Mouse (Mus musculus) MEL (cell line): ENCODE measurements around the gene Mamstr. TPM values are rescaled to one million over a fixed set of nuclear protein-coding genes. Genes with fewer than 3 reads are reported as not detected.
"Not testable (repeated sequence)": the region's sequence is repeated elsewhere in the genome, so short reads cannot be mapped to it uniquely, and the experiment has no call there.

Source experiments
- DNase-seq: peaks from one replicate; pipeline ENCODE4 v3.0.0; 2011; ENCODE audit warnings: low read depth, low spot score
- H3K27ac ChIP-seq: 2 replicates; pipeline ENCODE4 v1.5.1; 2012; ENCODE audit warnings: low read depth, mild to moderate bottlenecking, control low read depth, low read length, moderate library complexity; ENCODE audit not compliant: control insufficient read depth
- H3K27me3 ChIP-seq, 2 experiments: fragments of 150-350 bp in 1 of 2; sonication (generic) in 1 of 2; 2 replicates each; pipeline ENCODE4 v1.6.1; 2012; ENCODE audit warnings: low read length in 2 of 2, mild to moderate bottlenecking in 2 of 2, improper control_type of control experiment in 1 of 2, moderate library complexity in 1 of 2; ENCODE audit not compliant: insufficient read depth in 2 of 2, control insufficient read depth in 1 of 2
- H3K36me3 ChIP-seq, 2 experiments: 2 replicates each; pipeline ENCODE4 v1.6.1; 2012 to 2014; ENCODE audit warnings: low read length in 2 of 2, improper control_type of control experiment in 1 of 2, inconsistent platforms in 1 of 2, mild to moderate bottlenecking in 1 of 2; ENCODE audit not compliant: insufficient read depth in 2 of 2, control insufficient read depth in 1 of 2
- H3K4me1 ChIP-seq, 2 experiments: fragments of 150-350 bp in 1 of 2; sonication (generic) in 1 of 2; 2 replicates each; pipeline ENCODE4 v1.6.1; 2012; ENCODE audit warnings: low read length in 2 of 2, improper control_type of control experiment in 1 of 2, mild to moderate bottlenecking in 1 of 2; ENCODE audit not compliant: insufficient read depth in 2 of 2, control insufficient read depth in 1 of 2
- H3K4me3 ChIP-seq, 2 experiments: fragments of 150-350 bp in 1 of 2; sonication (generic) in 1 of 2; 2 replicates each; pipeline ENCODE4 v1.5.1; 2012; ENCODE audit warnings: low read depth in 2 of 2, low read length in 2 of 2, mild to moderate bottlenecking in 2 of 2, moderate library complexity in 2 of 2, control low read depth in 1 of 2, improper control_type of control experiment in 1 of 2; ENCODE audit not compliant: control insufficient read depth in 1 of 2, insufficient read depth in 1 of 2
- H3K79me2 ChIP-seq: 2 replicates; pipeline ENCODE4 v1.6.1; 2012; ENCODE audit warnings: mild to moderate bottlenecking, low read length, moderate library complexity; ENCODE audit not compliant: control insufficient read depth, poor library complexity, insufficient read depth
- H3K9ac ChIP-seq: 2 replicates; pipeline ENCODE4 v1.6.1; 2012; ENCODE audit warnings: low read depth, mild to moderate bottlenecking, control low read depth, low read length, moderate library complexity; ENCODE audit not compliant: control insufficient read depth, poor library complexity, severe bottlenecking
- H3K9me3 ChIP-seq: fragments of 150-350 bp; sonication (generic); replicated peaks from 2 replicates; pipeline ENCODE4 v1.6.1; 2012; ENCODE audit warnings: mild to moderate bottlenecking, low read length, improper control_type of control experiment, moderate library complexity; ENCODE audit not compliant: insufficient read depth
- BHLHE40 ChIP-seq: IDR thresholded peaks from 2 replicates; pipeline ENCODE4 v1.6.1; 2012; ENCODE audit warnings: low read depth, mild to moderate bottlenecking, inconsistent platforms, low read length, improper control_type of control experiment, borderline replicate concordance
- CTCF ChIP-seq, 3 experiments: IDR thresholded peaks in 2 of 3; conservative IDR thresholded peaks in 1 of 3; 2 replicates each; pipeline ENCODE4 v1.5.1; 2011 to 2012; ENCODE audit warnings: low read length in 3 of 3, low read depth in 2 of 3, mild to moderate bottlenecking in 2 of 3, improper control_type of control experiment in 1 of 3, inconsistent platforms in 1 of 3, mixed read lengths in 1 of 3, moderate library complexity in 1 of 3; ENCODE audit not compliant: control insufficient read depth in 1 of 3, insufficient read depth in 1 of 3, poor library complexity in 1 of 3, severe bottlenecking in 1 of 3
- ETS1 ChIP-seq: IDR thresholded peaks from 2 replicates; pipeline ENCODE4 v1.6.1; 2012; ENCODE audit warnings: low read depth, mild to moderate bottlenecking, inconsistent platforms, low read length, improper control_type of control experiment, moderate library complexity
- GATA1 ChIP-seq: IDR thresholded peaks from 2 replicates; pipeline ENCODE4 v1.6.1; 2011; ENCODE audit warnings: low read depth, low read length, improper control_type of control experiment
- JUND ChIP-seq: IDR thresholded peaks from 2 replicates; pipeline ENCODE4 v1.6.1; 2011; ENCODE audit warnings: low read depth, mild to moderate bottlenecking, improper control_type of control experiment, low read length
- MAZ ChIP-seq: IDR thresholded peaks from 2 replicates; pipeline ENCODE4 v1.6.1; 2012; ENCODE audit warnings: low read depth, mild to moderate bottlenecking, inconsistent platforms, low read length, improper control_type of control experiment
- MEF2A ChIP-seq: IDR thresholded peaks from 2 replicates; pipeline ENCODE4 v1.6.1; 2014; ENCODE audit warnings: low read depth, mild to moderate bottlenecking, inconsistent platforms, low read length, improper control_type of control experiment; ENCODE audit not compliant: poor library complexity, insufficient replicate concordance, severe bottlenecking; ENCODE audit errors: extremely low read depth
- MYB ChIP-seq: IDR thresholded peaks from 2 replicates; pipeline ENCODE4 v1.6.1; 2011; ENCODE audit warnings: mild to moderate bottlenecking, low read depth, low read length, improper control_type of control experiment
- POLR2A ChIP-seq, 2 experiments: IDR thresholded peaks; 2 replicates each; pipeline ENCODE4 v1.6.1; 2011 to 2012; ENCODE audit warnings: low read length in 2 of 2, mild to moderate bottlenecking in 2 of 2, control low read depth in 1 of 2, improper control_type of control experiment in 1 of 2, low read depth in 1 of 2, moderate library complexity in 1 of 2; ENCODE audit not compliant: control insufficient read depth in 1 of 2, insufficient read depth in 1 of 2, poor library complexity in 1 of 2
- RCOR1 ChIP-seq: IDR thresholded peaks from 2 replicates; pipeline ENCODE4 v1.6.1; 2012; ENCODE audit warnings: low read depth, mild to moderate bottlenecking, inconsistent platforms, low read length, improper control_type of control experiment
- SMC3 ChIP-seq: IDR thresholded peaks from 2 replicates; pipeline ENCODE4 v1.6.1; 2011; ENCODE audit warnings: low read depth, low read length, improper control_type of control experiment
- UBTF ChIP-seq: IDR thresholded peaks from 2 replicates; pipeline ENCODE4 v1.6.1; 2012; ENCODE audit warnings: low read depth, mild to moderate bottlenecking, inconsistent platforms, low read length, improper control_type of control experiment, moderate library complexity, borderline replicate concordance; ENCODE audit not compliant: insufficient read depth
- USF2 ChIP-seq, 2 experiments: IDR thresholded peaks; 2 replicates each; pipeline ENCODE4 v1.6.1; 2011 to 2012; ENCODE audit warnings: improper control_type of control experiment in 2 of 2, low read length in 2 of 2, borderline replicate concordance in 1 of 2, inconsistent platforms in 1 of 2, low read depth in 1 of 2, mild to moderate bottlenecking in 1 of 2; ENCODE audit not compliant: insufficient read depth in 1 of 2
- ZC3H11A ChIP-seq: IDR thresholded peaks from 2 replicates; pipeline ENCODE4 v1.6.1; 2012; ENCODE audit warnings: low read depth, mild to moderate bottlenecking, inconsistent platforms, low read length, improper control_type of control experiment
- ZMIZ1 ChIP-seq: IDR thresholded peaks from 2 replicates; pipeline ENCODE4 v1.6.1; 2012; ENCODE audit warnings: low read depth, mild to moderate bottlenecking, inconsistent platforms, low read length, improper control_type of control experiment, moderate library complexity
- ZNF384 ChIP-seq: IDR thresholded peaks from 2 replicates; pipeline ENCODE4 v1.6.1; 2012; ENCODE audit warnings: low read depth, mild to moderate bottlenecking, inconsistent platforms, low read length, improper control_type of control experiment
- polyA plus RNA-seq, 2 experiments: library from polyadenylated mRNA; stranded (reverse) in 1 of 2; unstranded in 1 of 2; fragments of >175 nt in 1 of 2; fragments of >200 nt in 1 of 2; gene quantifications; 2 replicates each; pipeline versions ENCODE4 v1.2.1 to v1.2.4; 2012; ENCODE audit warnings: low replicate concordance in 2 of 2, low read depth in 1 of 2; ENCODE audit not compliant: insufficient read length in 2 of 2, insufficient read depth in 1 of 2, missing spikeins in 1 of 2
- total RNA-seq: library from RNA; depleted of rRNA; stranded (reverse); fragments of 300-350 nt; gene quantifications from 2 replicates; pipeline ENCODE4 v1.2.3, GENCODE M21; 2012

Mamstr gene
- total and polyA plus RNA-seq, 3 experiments, result not detected

DNA sequence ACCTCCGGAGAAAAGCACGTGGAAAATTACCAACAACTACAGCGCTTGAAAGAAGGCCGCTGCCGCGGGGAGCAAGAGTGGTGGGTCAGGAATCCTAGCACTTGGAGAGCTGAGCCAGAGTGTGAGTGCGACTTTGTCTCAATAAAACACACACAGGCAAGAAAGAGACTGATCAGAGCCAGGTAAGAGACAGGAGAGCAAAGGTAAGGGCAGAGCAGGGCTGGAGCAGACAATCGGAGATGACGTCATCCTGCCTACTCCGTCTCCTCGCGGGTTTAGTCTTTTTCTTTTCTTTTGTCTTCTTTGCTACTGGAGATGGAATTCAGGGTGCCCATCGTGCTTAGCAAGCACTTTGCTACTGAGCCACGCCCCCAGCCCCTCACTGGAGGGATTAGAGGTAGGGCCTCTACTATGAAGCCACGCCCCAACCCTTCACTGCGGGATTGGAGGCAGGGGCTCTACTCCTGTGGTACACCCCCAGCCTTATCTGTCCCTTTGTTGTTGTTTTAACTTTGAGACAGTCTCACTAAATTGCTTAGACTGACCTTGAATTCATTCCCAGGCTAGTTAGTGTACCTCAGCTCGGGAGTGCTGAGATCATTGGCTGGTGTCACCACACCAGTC lies 14.8 kb downstream of the Mamstr start:
- TF ChIP-seq UBTF (no peak), RCOR1 (no peak)
- no peak overlapping the region for H3K4me3 ChIP-seq

GRCm38 (mm10) chr7:45660746-45661478 lies 21.1 kb downstream of the Mamstr start:
- Histone ChIP-seq H3K9me3 (no peaks in the 10 kb centered on the region), H3K4me1 (no peaks in the 10 kb centered on the region), H3K4me3 (no peak overlapping the region), H3K36me3 (no peaks in the 10 kb centered on the region), H3K79me2 (no peaks in the 10 kb centered on the region), H3K27me3 (peaks cover 0 to 3% of the 10 kb centered on the region in 2 experiments; a peak in 2 of 4 replicates), H3K9ac (no peak overlapping the region), H3K27ac (no peak overlapping the region)
- TF ChIP-seq BHLHE40 (no peak), CTCF (IDR thresholded peaks at IDR 0.05 in 2 of 3, conservative IDR thresholded peaks at IDR 0.05 in 1 of 3; ENCODE audit: control insufficient read depth in 1 of 3, insufficient read depth in 1 of 3, low read depth in 2 of 3, low read length in 3 of 3, poor library complexity in 1 of 3, severe bottlenecking in 1 of 3) (no peak), MEF2A (no peak), ZMIZ1 (no peak), POLR2A (IDR thresholded peaks at IDR 0.05; ENCODE audit: control insufficient read depth in 1 of 2, insufficient read depth in 1 of 2, low read depth in 1 of 2, low read length in 2 of 2, poor library complexity in 1 of 2) (no peak), RCOR1 (no peak), UBTF (no peak), MAZ (no peak), JUND (no peak), MYB (no peak), ZNF384 (no peak), GATA1 (no peak), SMC3 (no peak), USF2 (IDR thresholded peaks at IDR 0.05; ENCODE audit: borderline replicate concordance in 1 of 2, insufficient read depth in 1 of 2, low read depth in 1 of 2, low read length in 2 of 2) (no peak), ZC3H11A (no peak), ETS1 (no peak)
- DNase-seq, result no peak

More for the DNA sequence above, 14.8 kb downstream of the Mamstr start:
- H3K36me3 ChIP-seq, result no peaks in the 10 kb centered on the region
- DNase-seq, result no peak
- no peaks in the 10 kb centered on the region for H3K9me3 ChIP-seq
- no peak overlapping the region for H3K27ac ChIP-seq
- no peaks in the 10 kb centered on the region for H3K4me1 ChIP-seq
- H3K9ac ChIP-seq, result no peak overlapping the region
- peaks cover 0 to 3% of the 10 kb centered on the region in 2 experiments; a peak in 2 of 4 replicates for H3K27me3 ChIP-seq
- no peaks in the 10 kb centered on the region for H3K79me2 ChIP-seq

- DNase-seq, H3K9ac ChIP-seq, H3K4me3 ChIP-seq, H3K27ac ChIP-seq, H3K4me1 ChIP-seq, H3K27me3 ChIP-seq, H3K79me2 ChIP-seq, H3K36me3 ChIP-seq, H3K9me3 ChIP-seq: not testable (repeated sequence)
Observed at GRCm38 (mm10) chr7:45661702-45662101, 21.9 kb downstream of the Mamstr start.
